Mouse (Mus musculus) forelimb bud, embryonic 11.5 days (tissue): ENCODE data around the gene Taok1.

ENCODE experiments used
- DNase-seq: peaks from one replicate; pipeline ENCODE4 v3.0.0-alpha.2; 2012; ENCODE audit warnings: low read depth, low spot score

Gene Taok1

DNA sequence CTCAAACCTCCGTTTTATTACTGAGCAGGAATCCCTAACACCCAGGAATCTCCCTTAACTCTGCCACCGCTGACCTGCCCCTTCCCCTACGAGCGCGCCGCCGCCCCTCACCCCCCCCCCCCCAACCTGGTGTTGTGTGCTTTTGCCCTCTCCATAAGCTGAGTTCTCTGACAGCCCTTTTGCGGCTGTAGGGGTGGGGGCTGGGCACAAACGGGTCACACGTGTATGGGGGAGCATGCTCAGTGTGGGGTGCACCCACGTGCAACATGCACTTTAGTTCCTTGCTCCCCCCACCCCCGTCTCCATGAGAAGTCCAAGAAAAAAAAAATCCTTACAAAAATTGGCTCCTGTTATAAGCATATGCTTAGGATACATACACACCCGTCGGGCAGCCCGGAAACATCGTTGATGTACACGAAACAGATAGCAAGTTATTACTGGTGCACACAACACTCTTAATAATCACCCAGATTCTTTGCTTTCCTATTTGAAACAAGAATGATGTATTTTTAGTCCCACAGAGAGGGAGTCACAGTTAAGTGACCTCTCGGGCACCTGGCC is 115.2 kb downstream of the Taok1 start:
- DNase-seq, result no peak

DNA sequence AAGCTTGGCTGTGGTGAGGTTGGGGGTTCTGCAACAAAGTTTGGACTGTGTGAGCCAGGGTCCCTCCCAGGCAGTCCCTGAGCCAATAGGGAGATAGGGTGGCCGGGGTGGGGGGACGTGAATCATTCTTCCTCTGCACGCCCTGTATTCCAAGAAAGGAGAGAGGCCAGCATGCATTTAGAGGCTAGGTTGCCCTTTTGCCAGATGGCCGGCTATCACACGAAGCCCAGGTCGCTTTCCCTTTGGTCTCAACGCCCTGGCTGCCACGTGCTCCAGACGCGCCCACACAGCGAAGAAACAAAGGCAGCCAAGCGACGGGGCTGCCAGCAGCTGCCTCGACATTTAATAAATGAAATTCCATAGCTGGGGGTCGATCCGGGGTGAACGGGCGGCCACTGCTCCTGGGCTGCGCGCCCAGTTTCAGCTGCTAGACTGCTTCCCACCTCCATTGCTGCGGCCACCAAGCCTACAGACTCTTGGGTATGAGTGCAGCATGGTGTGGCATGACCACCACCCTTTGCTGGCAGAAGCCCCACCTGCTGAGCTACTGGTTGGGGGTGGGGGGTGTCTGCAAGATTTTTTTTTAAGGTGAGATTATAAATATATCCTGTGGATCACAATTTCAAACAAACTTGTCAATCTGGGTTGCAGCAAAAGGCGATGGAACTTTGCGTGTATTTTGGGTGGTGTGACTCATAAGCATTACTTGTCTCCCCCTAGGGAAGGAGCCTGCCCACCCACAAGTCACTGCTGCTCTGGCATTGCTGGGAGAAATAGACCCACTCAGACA is 115.9 kb downstream of the Taok1 start:
- DNase-seq, result no peak

DNA sequence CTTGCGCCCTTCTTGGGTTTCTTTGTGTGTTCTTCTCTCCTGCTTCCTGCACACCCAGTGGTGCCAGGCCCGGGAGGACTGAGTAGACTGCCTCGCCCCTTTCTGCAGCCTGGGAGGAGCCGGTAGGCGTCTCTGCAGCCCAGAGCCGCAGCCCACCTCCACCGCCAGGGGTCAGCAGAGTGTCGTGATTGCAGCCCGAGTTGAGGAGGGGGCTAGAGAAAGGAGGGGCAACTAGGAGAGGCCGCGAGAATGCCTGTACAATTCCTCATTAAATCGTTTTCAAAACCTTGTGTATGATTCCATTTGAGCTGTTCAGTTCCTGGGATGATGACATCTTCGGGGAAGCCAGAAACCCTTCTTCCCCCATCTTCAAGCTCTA is 116.5 kb downstream of the Taok1 start:
- DNase-seq, result peak; percentile 97

DNA sequence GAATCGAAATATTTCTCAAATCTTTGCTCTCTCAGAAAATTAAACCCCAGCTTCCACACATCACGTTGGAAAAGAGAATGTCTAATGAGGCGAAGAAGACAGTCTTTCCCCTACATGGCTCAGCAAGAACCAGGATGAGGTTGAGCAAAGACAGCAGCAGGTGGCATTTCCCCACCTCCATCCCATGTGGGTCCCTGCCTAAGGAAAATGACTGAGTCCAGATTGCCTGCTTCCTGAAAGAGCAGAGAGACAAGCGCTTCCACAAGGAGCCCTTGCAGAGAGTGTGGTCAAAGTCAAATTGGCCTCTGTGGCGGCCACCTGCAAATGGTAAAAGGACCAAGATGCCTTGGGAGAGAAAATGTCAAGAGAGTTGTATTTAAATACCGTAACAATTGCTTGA is 117.2 kb downstream of the Taok1 start:
- DNase-seq, result no peak

DNA sequence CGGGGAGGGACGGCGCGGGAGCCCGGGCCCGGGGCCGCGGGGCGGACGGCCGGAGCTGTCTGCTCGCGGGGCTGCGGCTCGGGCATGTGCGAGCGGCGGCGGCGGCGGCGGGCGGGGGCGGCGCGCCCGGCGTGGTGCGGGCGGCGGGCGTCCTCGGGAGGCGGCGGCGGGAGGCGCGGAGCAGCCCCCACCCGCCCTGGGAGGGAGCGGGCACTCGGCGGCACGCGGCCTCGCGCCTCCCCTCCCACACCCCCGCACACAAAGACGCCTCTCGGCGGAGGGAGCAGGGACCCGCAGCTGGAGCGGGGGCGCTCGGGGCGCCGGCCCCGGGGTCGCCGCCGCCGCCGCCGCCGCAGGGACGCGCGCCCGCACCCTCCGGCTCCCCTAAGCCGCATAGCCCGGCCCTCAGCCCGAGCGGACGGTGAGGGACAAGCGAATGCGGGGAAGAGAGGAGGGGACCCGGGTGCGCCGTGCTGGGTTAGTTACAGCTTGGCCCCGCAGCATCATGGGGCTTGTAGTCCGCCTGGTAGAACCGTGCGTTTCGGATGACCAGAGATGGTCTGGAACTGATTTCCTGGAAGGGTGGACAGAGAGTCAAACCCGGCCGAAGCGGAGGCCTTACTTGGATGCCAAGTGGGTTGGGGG is 117.9 kb downstream of the Taok1 start, which contains the start of gene Ankrd13b:
Gene Ankrd13b (minus strand): TSS at position 88 of the 645 bp plus-strand sequence.
- DNase-seq, result peak; percentile 67

DNA sequence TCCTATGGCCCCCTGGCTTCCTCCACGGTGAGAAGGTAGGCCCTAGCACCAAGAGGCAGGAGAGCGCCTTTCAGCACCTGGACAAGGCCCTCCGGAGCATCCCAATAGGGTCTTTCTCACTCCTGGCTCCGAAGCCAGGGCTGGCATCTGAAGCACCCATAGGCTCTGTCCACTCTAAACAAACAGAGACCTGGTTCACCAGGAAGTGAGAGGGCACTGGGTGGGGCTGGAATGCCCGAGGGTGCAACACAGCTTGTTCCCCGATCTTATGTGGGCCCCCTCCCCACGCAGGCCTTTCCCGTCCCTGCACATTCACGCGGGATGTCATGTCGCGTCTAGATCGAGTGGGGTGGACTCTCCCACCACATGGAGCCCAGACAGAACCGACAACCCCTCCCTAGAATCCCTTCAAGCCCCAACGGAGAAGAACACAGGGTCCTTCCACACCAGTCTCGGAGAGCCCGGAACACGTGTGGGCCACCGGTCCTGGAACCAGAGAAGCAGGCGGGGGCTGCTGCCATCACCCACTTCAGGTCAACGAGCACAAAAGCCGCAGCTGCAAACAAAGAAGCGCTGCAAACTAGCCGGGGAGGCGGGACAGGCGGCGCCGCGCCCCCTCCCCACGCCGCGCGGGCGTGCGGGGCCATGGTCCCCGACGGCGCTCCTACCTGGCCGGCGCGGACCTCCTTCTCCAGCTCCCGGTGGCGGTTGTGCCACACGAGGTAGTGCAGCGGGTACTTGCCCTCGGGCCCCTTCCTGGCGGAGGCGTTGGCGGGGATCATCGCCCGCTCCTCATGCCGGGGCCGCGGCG is 118.6 kb downstream of the Taok1 start:
- DNase-seq, result no peak

DNA sequence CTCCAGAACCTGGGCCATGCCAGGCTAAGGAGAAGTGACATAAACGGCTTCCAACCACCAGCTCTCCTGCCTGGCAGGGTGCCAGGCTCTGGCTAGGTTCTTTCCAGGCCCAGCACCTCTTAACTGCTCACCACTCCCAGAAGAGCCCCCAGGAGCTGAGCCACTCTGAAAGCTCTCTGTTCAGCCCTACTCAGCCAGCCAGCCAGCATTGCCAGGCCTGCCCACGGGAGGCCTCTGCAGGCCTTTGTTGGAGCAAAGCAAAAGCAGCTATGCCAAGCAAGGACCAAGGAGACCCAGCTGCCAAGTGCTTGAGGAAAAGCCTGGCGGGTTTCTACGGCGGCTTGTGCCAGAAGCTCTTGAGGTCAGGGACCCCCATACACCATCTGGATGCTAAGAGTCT is 120.8 kb downstream of the Taok1 start:
- no peak for DNase-seq

DNA sequence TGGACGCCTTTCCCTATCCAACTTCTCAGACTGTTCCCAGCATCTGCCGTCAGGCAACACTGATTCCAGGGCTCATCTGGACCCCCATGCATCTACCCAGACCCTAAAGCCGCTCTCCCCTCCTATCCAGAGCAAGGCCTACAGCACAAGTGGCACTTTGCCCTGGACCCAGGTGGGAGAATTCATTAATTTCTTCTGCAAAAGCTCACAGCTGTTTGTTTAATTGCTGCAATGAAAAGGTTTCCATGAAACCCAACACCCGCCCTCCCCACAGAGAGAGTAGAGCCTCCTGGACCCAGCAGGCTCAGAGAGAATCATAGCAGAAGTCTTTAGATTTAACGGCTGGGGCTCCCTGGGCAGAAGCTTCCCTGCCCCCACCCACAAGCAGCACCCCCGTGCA is 122.4 kb downstream of the Taok1 start:
- peak; percentile 48 for DNase-seq

DNA sequence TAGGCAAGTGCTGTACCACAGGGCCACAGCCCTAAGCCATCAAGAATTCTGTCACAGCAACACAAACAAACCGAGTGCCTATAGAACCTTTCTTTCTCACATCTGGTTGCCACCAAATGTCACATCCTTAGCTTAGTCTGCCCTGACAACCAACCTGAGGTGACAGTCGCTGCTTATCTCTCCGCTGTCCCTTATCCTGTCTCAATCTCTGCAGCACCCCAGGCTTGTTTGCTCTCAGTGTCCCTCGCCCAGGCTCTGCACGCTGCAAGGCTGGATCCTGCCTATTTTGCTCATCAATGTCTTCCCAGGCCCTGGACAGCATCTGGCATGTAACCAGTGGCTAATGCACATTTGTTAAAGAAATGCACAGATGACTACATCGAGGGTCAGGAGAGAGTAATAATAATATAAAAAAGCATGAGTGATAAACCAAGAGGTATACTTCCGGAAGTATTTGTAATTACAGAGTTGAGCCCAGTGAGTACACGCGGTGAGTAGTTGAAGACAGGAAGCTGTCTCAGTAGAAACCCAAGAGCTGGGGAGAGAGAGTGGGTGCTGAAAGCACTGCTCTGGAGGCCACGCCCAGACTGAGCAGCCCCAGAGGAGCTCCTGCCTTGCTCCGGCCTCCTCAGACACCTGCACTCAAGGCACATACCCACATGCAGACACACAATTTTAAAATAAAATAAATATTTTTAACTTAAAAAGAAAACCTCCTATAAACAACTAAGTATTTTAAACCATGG is 123.9 kb downstream of the Taok1 start:
- DNase-seq, result no peak

DNA sequence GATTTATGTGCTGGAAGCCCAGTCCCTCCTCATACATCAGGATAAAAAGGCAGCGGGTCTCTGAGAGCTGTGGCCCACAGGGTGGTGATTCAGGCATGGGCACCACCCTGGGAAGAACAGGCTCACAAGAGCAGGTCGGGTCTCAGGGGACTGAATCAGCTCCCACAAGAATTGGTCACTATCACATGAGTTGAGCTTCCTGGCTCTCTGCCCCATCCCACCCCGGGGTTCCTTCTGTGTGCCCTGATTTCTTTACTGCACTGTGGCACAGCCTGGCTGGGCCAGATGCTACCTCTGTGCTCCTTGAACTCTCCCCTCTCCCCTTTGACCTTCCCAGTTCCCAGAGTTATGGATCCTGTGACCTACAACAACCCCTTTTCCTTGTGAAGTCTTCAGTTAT is 124.6 kb downstream of the Taok1 start:
- DNase-seq, result no peak
